Mouse (Mus musculus) testis, postnatal 10 days (tissue): ENCODE results near the gene Olfr738.

Experiments
- DNase-seq: peaks from one replicate; pipeline ENCODE4 v3.0.0; 2021; ENCODE audit warnings: low spot score

Gene Olfr738

GRCm38 (mm10) chr14:50407268-50407667, at the start of gene Olfr738:
Gene Olfr738 (plus strand): TSS chr14:50407568.
- no peak for DNase-seq

GRCm38 (mm10) chr14:50357593-50357992, 49.8 kb upstream of the Olfr738 start, which contains the start of gene Tlr11:
Gene Tlr11 (plus strand): TSS chr14:50357914.
- no peak for DNase-seq

GRCm38 (mm10) chr14:50360480-50360879, 46.9 kb upstream of the Olfr738 start:
- no peak for DNase-seq

- DNase-seq, result no peak
Observed at GRCm38 (mm10) chr14:50363561-50363960, 43.8 kb upstream of the Olfr738 start.

GRCm38 (mm10) chr14:50380863-50381262, 26.5 kb upstream of the Olfr738 start, which contains the start of gene Olfr736:
Gene Olfr736 (plus strand): TSS chr14:50381163.
- no peak for DNase-seq

GRCm38 (mm10) chr14:50418326-50418725, 11.0 kb downstream of the Olfr738 start, which contains the start of gene Olfr739:
Gene Olfr739 (plus strand): TSS chr14:50418626.
- DNase-seq, result no peak

- DNase-seq, result no peak
Observed at GRCm38 (mm10) chr14:50445245-50445644, 37.9 kb downstream of the Olfr738 start, which contains the start of gene Olfr740. Gene Olfr740 (plus strand): TSS chr14:50445545.
